Mouse (Mus musculus): ENCODE measurements around the gene Ptpa.
A peak's percentile ranks its signal among the peaks of the same experiment; 100 is the strongest.

Gene Ptpa

GRCm38 (mm10) chr2:30415936-30416648, at the start of gene Ptpa:
TSS of gene Ptpa (plus strand) at chr2:30416039.
- peak; percentile 90 for DNase-seq (ENCODE audit: low spot score)

DNA sequence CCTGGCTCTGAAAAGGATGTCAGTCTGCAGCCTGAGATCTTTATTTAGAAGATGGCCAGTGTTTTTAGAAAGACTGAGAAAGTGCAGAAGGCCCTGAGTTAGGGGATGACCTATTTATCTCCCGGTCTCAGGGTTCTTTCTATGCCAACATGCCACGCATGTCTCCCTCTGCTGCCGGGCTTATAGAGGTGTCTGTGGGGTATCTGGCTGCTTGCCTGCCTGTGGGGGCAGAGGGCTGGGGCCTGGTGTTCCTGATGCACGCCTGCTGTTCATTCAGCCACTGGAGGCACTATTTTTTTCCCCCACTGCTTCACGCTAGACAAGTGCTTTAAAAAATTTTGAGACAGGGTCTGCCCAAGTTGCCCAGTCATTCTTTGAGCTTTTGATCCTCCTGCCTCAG, 49.6 kb upstream of the Ptpa start:
- DNase-seq (ENCODE audit: low spot score) = no peak

DNA sequence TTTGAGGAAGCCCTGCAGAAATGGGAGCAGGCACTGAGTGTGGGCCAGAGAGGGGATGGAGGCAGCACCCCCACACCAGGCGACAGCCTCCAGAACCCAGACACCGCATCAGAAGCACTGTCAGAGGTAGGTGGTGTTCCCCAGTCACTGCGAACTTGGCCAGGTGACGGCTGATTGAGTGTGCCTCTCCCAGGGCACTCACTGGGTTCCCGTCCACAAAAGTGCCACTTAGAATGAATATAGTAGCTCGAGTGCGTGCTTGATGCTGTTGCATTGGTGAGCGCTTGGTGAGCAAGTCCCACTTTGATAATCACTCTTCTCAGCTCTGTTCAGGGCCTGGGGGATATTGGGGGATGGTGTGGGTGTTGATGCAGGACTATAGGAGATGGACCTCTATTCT, 44.3 kb upstream of the Ptpa start:
- DNase-seq (ENCODE audit: low spot score) = no peak

GRCm38 (mm10) chr2:30372726-30373125, 43.1 kb upstream of the Ptpa start:
- DNase-seq (ENCODE audit: low spot score) = no peak

DNA sequence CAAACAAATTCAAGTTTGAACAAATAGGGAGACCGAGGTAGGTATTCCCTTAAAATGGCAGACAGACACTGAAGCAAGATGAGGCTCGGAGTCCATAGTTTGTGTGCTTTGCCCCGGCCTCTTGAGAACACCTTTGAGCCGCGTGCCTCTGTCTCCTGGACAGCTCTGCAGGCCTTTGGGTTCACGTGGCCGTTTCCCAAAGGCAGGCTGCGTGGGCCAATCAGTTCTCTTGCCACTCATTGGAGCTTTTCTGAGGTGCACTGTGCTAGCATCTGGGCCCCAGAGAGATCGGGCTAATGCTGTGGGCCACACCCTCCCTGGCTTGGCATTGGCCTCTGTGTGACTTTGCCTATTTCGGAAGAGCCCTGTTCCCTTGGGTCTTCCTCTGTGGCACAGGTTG, 39.9 kb upstream of the Ptpa start:
- no peak for DNase-seq (ENCODE audit: low spot score)

GRCm38 (mm10) chr2:30377721-30378120, 38.1 kb upstream of the Ptpa start:
- DNase-seq (ENCODE audit: low spot score) = no peak

DNA sequence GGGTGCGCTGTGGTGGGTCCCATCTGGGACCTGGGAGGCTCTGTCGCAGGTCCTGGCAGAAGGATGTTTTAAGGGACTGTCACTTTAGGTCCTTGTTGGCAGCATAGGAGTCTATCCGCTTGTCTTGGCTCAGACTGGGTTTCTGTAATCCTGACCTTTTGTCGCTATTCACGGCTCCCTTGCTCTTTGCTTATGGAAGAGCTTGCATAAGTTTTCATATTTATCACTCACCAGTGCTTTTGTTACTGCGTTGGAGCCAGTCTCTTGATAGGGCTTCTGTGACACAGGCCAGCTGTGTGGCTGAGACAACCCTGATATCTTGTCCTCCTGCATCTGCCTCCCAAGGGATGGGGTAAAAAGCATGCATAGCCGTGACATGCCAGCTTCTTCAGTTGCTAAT, 36.5 kb upstream of the Ptpa start:
- no peak for DNase-seq (ENCODE audit: low spot score)

GRCm38 (mm10) chr2:30380564-30381376, 35.1 kb upstream of the Ptpa start:
- no peak for DNase-seq (ENCODE audit: low spot score)

DNA sequence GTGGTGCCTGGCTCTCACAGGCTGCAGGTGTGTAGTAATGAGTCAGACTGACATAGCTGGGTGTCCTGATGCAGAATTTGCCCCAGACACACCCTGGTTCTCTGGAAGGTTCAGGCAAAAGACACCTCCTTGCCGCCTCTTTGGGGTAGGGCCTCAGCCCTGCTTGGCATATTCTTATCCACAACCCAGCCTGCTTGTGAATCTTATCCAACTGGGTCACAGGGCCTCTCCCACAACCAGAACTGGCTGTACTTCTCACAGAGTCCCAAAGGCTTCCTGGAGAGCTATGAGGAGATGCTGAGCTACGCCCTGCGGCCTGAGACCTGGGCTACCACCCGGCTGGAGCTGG, 34.5 kb upstream of the Ptpa start:
- no peak for DNase-seq (ENCODE audit: low spot score)

DNA sequence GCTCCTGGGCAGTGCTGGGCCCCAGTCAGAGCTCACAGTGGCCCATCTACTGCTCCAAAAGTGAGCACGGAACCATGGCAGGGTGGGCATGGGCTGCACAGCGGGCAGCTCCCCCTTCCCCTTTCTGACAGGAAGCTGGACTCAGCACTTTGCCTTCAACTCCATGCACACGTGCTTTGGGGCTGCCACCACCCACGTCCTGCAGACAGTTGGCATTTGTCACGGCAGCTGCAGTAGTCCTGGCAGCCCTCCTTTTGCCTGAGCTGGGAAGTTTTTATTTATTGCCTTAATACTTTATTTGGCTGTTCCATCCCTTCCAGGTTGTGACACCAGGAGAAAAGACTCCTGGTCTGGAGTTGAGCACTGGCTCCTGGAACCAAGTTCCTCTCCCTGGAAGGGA, 31.0 kb upstream of the Ptpa start:
- no peak for DNase-seq (ENCODE audit: low spot score)

- no peak for DNase-seq (ENCODE audit: low spot score)
Observed at GRCm38 (mm10) chr2:30385591-30385990, 30.2 kb upstream of the Ptpa start.

- DNase-seq (ENCODE audit: low spot score) = no peak
Observed at GRCm38 (mm10) chr2:30386913-30387312, 28.9 kb upstream of the Ptpa start.

DNA sequence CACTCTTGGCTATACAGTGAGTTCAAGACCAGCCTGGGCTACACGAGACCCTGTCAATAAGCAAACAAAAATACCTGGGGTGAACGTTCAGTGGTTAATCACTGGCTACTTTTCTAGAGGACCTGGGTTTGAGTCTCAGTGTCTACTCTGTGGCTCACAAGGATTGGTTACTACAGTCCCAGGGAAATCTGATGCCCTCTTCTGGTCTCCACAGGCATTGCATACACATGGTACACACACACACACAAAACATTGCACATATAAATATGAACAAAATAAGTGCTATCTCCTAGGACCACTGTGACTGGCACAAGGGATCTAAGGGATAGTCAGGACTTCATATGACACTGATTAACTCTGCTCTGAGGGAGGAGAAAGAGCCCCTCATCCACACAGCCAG, 26.8 kb upstream of the Ptpa start:
- DNase-seq (ENCODE audit: low spot score) = no peak

DNA sequence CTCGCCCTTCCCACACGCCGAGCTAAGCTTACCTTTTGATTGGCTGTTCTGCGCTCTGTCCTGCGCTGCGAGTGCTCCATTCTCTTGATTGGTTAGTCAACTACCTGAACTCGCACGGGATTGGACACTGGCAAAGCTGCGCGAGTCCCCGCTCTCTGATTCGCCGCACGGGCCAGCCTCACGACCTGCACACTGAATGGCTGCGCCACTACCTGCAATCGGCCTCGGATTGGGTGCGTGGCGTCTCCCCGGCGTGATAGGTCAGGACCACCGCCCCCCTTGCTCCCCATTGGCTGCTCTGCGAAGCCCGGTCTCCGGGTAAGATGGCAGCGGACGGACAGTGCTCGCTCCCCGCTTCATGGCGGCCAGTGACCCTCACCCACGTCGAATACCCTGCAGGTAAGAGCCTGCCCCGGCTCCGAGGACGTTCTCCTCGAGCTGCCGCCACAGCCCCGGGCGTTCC, 23.7 kb upstream of the Ptpa start, which contains the start of gene Dolpp1:
Gene Dolpp1, plus strand, starts transcription at position 141 of the 463 bp plus-strand sequence.
- DNase-seq (ENCODE audit: low spot score) = peak; percentile 98

DNA sequence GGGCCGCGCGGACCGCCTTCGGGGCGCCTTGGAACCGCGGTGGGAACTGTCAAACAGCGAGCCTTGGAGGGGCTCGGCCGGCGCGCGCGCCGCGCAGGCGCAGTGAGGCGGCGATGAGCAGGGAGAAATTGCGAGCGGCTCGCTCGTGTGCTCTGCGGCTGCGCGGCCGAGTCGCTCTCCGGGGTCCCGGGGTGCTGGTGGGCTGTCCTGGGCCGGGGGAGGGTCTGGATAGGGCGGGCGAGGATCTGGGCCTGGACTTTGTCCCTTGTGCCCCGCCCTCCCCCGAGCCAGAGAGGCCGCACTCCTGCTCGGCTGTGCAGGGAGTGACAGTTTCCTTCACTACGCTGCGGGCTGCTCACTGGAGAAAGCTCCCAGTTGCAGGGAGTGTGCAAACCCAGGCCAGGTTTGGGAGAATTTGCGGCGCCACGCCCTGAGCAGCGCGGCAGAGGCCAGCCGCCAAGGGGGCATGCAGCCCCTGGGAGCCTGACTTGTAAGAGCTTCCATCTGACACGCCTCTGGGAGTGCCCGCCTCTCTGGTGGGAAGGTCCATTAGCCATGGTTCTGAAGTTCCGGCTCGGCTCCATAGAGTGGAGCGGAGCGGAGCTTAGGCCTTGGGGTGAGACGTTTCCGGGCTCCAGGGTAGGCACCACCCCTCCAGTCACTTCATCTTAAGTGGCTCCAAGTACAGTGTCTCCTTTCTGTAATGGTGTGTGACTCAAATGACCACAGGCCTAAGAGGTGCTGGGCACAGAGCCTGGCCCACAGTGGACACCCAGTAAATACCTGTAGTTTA, 23.1 kb upstream of the Ptpa start:
- no peak for DNase-seq (ENCODE audit: low spot score)

DNA sequence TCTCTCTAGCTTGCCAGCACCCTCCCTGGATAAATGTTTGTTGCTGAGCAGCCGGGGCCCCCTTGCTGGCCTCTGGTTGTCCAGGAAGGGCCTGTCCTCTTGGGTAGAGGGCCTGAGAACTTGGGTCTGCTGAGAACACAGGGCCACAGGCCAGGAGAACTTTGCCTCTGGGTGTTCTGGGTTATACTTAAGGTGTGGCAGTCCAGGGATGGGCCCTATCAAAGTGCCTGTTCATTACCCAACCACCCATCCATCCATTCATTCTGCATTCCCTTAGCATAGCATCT, 22.5 kb upstream of the Ptpa start:
- DNase-seq (ENCODE audit: low spot score) = no peak

GRCm38 (mm10) chr2:30395757-30396156, 20.1 kb upstream of the Ptpa start:
- DNase-seq (ENCODE audit: low spot score) = no peak

GRCm38 (mm10) chr2:30396246-30396645, 19.6 kb upstream of the Ptpa start:
- no peak for DNase-seq (ENCODE audit: low spot score)

GRCm38 (mm10) chr2:30397986-30398512, 17.8 kb upstream of the Ptpa start:
- DNase-seq (ENCODE audit: low spot score) = no peak

- no peak for DNase-seq (ENCODE audit: low spot score)
Observed at GRCm38 (mm10) chr2:30399191-30400171, 16.4 kb upstream of the Ptpa start.

DNA sequence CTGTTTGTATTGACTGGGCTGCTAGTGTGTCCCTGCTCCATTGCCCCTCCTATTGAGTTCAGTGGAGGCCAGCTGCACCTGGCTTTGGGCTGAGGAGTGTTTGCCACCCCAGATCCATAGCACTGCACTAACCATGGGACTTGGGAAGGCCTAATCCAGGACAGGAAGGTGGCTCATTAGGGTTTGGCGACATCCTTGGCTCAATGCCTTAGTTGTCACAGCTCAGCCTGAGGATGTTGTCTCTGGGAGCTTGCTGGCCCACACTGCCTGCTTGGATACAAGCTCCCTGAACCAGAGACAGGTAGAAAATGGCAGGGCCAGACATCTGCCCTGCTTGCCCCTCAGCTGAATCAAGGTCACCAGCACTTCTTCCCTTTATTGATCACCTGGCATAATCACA, 14.3 kb upstream of the Ptpa start:
- DNase-seq (ENCODE audit: low spot score) = no peak

Measured in left cerebral cortex, adult 11 months (tissue).